Mouse (Mus musculus): ENCODE results near the gene Tmem25. TPM values are rescaled to one million over a fixed set of nuclear protein-coding genes. Genes with fewer than 3 reads are reported as not detected.

The Tmem25 gene
- 10 to 100 TPM; 43.8 to 55.1 (median 49.5) TPM for total RNA-seq (2022)

GRCm38 (mm10) chr9:44799102-44799957 lies at the start of gene Tmem25:
Tmem25 (minus strand) TSS chr9:44799307.
- DNase-seq (ENCODE audit: low spot score in 2 of 2) = peak; percentile 86

- no peak for DNase-seq (ENCODE audit: low spot score in 2 of 2)
These were observed 48.3 kb upstream of the Tmem25 start for GRCm38 (mm10) chr9:44847446-44847845.

- DNase-seq (ENCODE audit: low spot score in 2 of 2) = no peak
These were observed 42.1 kb upstream of the Tmem25 start for GRCm38 (mm10) chr9:44841241-44841640.

- peak; percentile 42 to 73 for DNase-seq (ENCODE audit: low spot score in 2 of 2)
These were observed 37.3 kb upstream of the Tmem25 start for GRCm38 (mm10) chr9:44836439-44836838.

- no peak for DNase-seq (ENCODE audit: low spot score in 2 of 2)
These were observed 33.2 kb upstream of the Tmem25 start for GRCm38 (mm10) chr9:44832356-44832755.

GRCm38 (mm10) chr9:44830506-44830905 lies 31.4 kb upstream of the Tmem25 start:
- DNase-seq (ENCODE audit: low spot score in 2 of 2) = no peak

- peak in 1 of 2 experiments; percentile 46 for DNase-seq (ENCODE audit: low spot score in 2 of 2)
These were observed 29.8 kb upstream of the Tmem25 start for GRCm38 (mm10) chr9:44828944-44829343.

GRCm38 (mm10) chr9:44826660-44827059 lies 27.6 kb upstream of the Tmem25 start:
- DNase-seq (ENCODE audit: low spot score in 2 of 2) = no peak

- no peak for DNase-seq (ENCODE audit: low spot score in 2 of 2)
These were observed 21.1 kb upstream of the Tmem25 start for GRCm38 (mm10) chr9:44819920-44820827.

GRCm38 (mm10) chr9:44817522-44817921 lies 18.4 kb upstream of the Tmem25 start:
- DNase-seq (ENCODE audit: low spot score in 2 of 2) = peak in 1 of 2 experiments; percentile 58

GRCm38 (mm10) chr9:44814179-44814578 lies 15.1 kb upstream of the Tmem25 start:
- DNase-seq (ENCODE audit: low spot score in 2 of 2) = no peak

GRCm38 (mm10) chr9:44810316-44810715 lies 11.2 kb upstream of the Tmem25 start:
- DNase-seq (ENCODE audit: low spot score in 2 of 2) = no peak

- no peak for DNase-seq (ENCODE audit: low spot score in 2 of 2)
These were observed 8.7 kb upstream of the Tmem25 start for GRCm38 (mm10) chr9:44807778-44808177.

GRCm38 (mm10) chr9:44807141-44807540 lies 8.0 kb upstream of the Tmem25 start:
- DNase-seq (ENCODE audit: low spot score in 2 of 2) = no peak

- DNase-seq (ENCODE audit: low spot score in 2 of 2) = no peak
These were observed 6.4 kb upstream of the Tmem25 start for GRCm38 (mm10) chr9:44805536-44805935.

- DNase-seq (ENCODE audit: low spot score in 2 of 2) = no peak
These were observed 5.6 kb upstream of the Tmem25 start for GRCm38 (mm10) chr9:44804678-44805077.

- DNase-seq (ENCODE audit: low spot score in 2 of 2) = no peak
These were observed 3.8 kb upstream of the Tmem25 start, which contains the start of gene Ttc36 for GRCm38 (mm10) chr9:44802808-44803450. Ttc36 (minus strand) TSS chr9:44803072.

GRCm38 (mm10) chr9:44801669-44802068 lies 2.6 kb upstream of the Tmem25 start:
- DNase-seq (ENCODE audit: low spot score in 2 of 2) = no peak

- DNase-seq (ENCODE audit: low spot score in 2 of 2) = no peak
These were observed 834 bp upstream of the Tmem25 start for GRCm38 (mm10) chr9:44799958-44800324.

GRCm38 (mm10) chr9:44798298-44798697 lies 809 bp downstream of the Tmem25 start:
- DNase-seq (ENCODE audit: low spot score in 2 of 2) = no peak

- DNase-seq (ENCODE audit: low spot score in 2 of 2) = no peak
These were observed 6.3 kb downstream of the Tmem25 start for GRCm38 (mm10) chr9:44792842-44793241.

Data from layer of hippocampus, adult 8-10 months (tissue).